Mouse (Mus musculus) kidney, postnatal 0 days (tissue): ENCODE data around the gene Stil. TPM values are rescaled to one million over a fixed set of nuclear protein-coding genes. Genes with fewer than 3 reads are reported as not detected.

Experiments
- ATAC-seq: fragments of 200-750 bp; cut with Nextera tagmentation; replicated peaks from 2 replicates; pipeline ENCODE4 v1.8.0; 2017; ENCODE audit warnings: low read depth, moderate number of reproducible peaks, moderate TSS enrichment, moderate library complexity; ENCODE audit not compliant: low FRiP score
- DNase-seq: peaks from one replicate; pipeline ENCODE4 v3.0.0-alpha.2; 2016; ENCODE audit warnings: low spot score
- H3K27ac ChIP-seq: fragments of 300-500 bp; sonication (generic); 2 replicates; pipeline ENCODE4 v1.5.1; 2014; ENCODE audit warnings: mild to moderate bottlenecking
- H3K27me3 ChIP-seq: fragments of 300-500 bp; sonication (generic); 2 replicates; pipeline ENCODE4 v1.6.1; 2014; ENCODE audit warnings: low read length, mixed read lengths; ENCODE audit not compliant: insufficient read depth
- H3K36me3 ChIP-seq: fragments of 300-500 bp; sonication (generic); 2 replicates; pipeline ENCODE4 v1.6.1; 2014; ENCODE audit warnings: low read length, mixed read lengths; ENCODE audit not compliant: insufficient read depth
- H3K4me1 ChIP-seq: fragments of 300-500 bp; sonication (generic); replicated peaks from 2 replicates; pipeline ENCODE4 v1.6.1; 2014; ENCODE audit warnings: antibody characterized with exemption, low read length, mixed read lengths; ENCODE audit not compliant: insufficient read depth
- H3K4me2 ChIP-seq: fragments of 300-500 bp; sonication (generic); 2 replicates; pipeline ENCODE4 v1.6.1; 2014; ENCODE audit warnings: mild to moderate bottlenecking, low read length, moderate library complexity, mixed read lengths
- H3K4me3 ChIP-seq: fragments of 300-500 bp; sonication (generic); replicated peaks from 2 replicates; pipeline ENCODE4 v1.5.1; 2014; ENCODE audit warnings: low read depth, low read length
- H3K9ac ChIP-seq: fragments of 300-500 bp; sonication (generic); 2 replicates; pipeline ENCODE4 v1.6.1; 2014; ENCODE audit warnings: low read depth, low read length
- H3K9me3 ChIP-seq: fragments of 300-500 bp; sonication (generic); replicated peaks from 2 replicates; pipeline ENCODE4 v1.6.1; 2016; ENCODE audit warnings: low read length, inconsistent platforms, mixed read lengths
- CTCF ChIP-seq: IDR thresholded peaks from 2 replicates; pipeline ENCODE4 v1.5.1; 2016; ENCODE audit warnings: antibody characterized with exemption, low read depth, mild to moderate bottlenecking, moderate library complexity
- WGBS: fragments of 180-500 bp; shearing (Covaris S2); extraction: QIAGEN DNeasy Blood & Tissue Kit; methylation state at CpG from one replicate; pipeline ENCODE4 v1.1.7; 2014; 5-methylcytosine and 5-hydroxymethylcytosine counted together
- polyA plus RNA-seq: library from polyadenylated mRNA; unstranded; fragments of >200 nt; fragmentation: Nextera tagmentation; extraction: Ambion mirVana; gene quantifications from 2 replicates; pipeline ENCODE4 v1.2.1, GENCODE M21; 2015

Gene Stil
- polyA plus RNA-seq, 1 experiment from 2014 or later = 4.8 TPM

GRCm38 (mm10) chr4:115038242-115038641 is 38.3 kb downstream of the Stil start:
- no peak for ATAC-seq
- peak; percentile 69 for DNase-seq
- Histone ChIP-seq H3K27ac (no peak overlapping the region), H3K9me3 (no peaks in the 10 kb centered on the region), H3K4me3 (no peak overlapping the region), H3K4me2 (no peak overlapping the region), H3K9ac (no peak overlapping the region), H3K36me3 (peaks cover 28% of the 10 kb centered on the region), H3K4me1 (no peaks in the 10 kb centered on the region), H3K27me3 (no peaks in the 10 kb centered on the region)
- TF ChIP-seq CTCF = peak; percentile 78
- 33% methylated on average over 4 of the region's 4 CpGs for WGBS

- H3K27me3 ChIP-seq = peaks cover 12% of the 10 kb centered on the region; the same call in 1 of the 2 replicates
- DNase-seq = no peak
- no peak overlapping the region for H3K27ac ChIP-seq
- no peaks in the 10 kb centered on the region for H3K4me1 ChIP-seq
- 82% methylated on average over 3 of the region's 3 CpGs for WGBS
- no peak overlapping the region for H3K9ac ChIP-seq
- H3K36me3 ChIP-seq = peaks cover 15% of the 10 kb centered on the region
- H3K4me2 ChIP-seq = no peak overlapping the region
- no peaks in the 10 kb centered on the region for H3K9me3 ChIP-seq
- TF ChIP-seq CTCF = no peak
- ATAC-seq = no peak
- no peak overlapping the region for H3K4me3 ChIP-seq
These were observed 45.7 kb downstream of the Stil start for GRCm38 (mm10) chr4:115045621-115046020.

GRCm38 (mm10) chr4:115047750-115048149 is 47.8 kb downstream of the Stil start:
- Histone ChIP-seq H3K4me2 (no peak overlapping the region), H3K4me1 (peaks cover 4% of the 10 kb centered on the region; the same call in 1 of the 2 replicates), H3K36me3 (no peaks in the 10 kb centered on the region), H3K27me3 (peaks cover 26% of the 10 kb centered on the region), H3K27ac (no peak overlapping the region), H3K9ac (no peak overlapping the region), H3K4me3 (no peak overlapping the region), H3K9me3 (no peaks in the 10 kb centered on the region)
- peak; percentile 70 for TF ChIP-seq CTCF
- DNase-seq (peak; percentile 43), ATAC-seq (no peak)
- 4% methylated on average over 5 of the region's 5 CpGs for WGBS

GRCm38 (mm10) chr4:115048190-115048589 is 48.2 kb downstream of the Stil start:
- ATAC-seq = no peak
- 73% methylated on average over 8 of the region's 8 CpGs for WGBS
- DNase-seq = no peak
- Histone ChIP-seq H3K4me2 (no peak overlapping the region), H3K36me3 (no peaks in the 10 kb centered on the region), H3K27me3 (peaks cover 30% of the 10 kb centered on the region), H3K27ac (no peak overlapping the region), H3K9me3 (no peaks in the 10 kb centered on the region), H3K9ac (no peak overlapping the region), H3K4me1 (peaks cover 8% of the 10 kb centered on the region; the same call in 1 of the 2 replicates), H3K4me3 (no peak overlapping the region)
- TF ChIP-seq CTCF = no peak

- Histone ChIP-seq H3K4me1 (peaks cover 8% of the 10 kb centered on the region; the same call in 1 of the 2 replicates), H3K27me3 (peaks cover 55% of the 10 kb centered on the region), H3K4me2 (no peak overlapping the region), H3K9ac (no peak overlapping the region), H3K4me3 (no peak overlapping the region), H3K36me3 (no peaks in the 10 kb centered on the region), H3K27ac (no peak overlapping the region), H3K9me3 (no peaks in the 10 kb centered on the region)
- no peak for TF ChIP-seq CTCF
- ATAC-seq = no peak
- no peak for DNase-seq
- WGBS = 77% methylated on average over 5 of the region's 5 CpGs
These were observed 51.3 kb downstream of the Stil start for GRCm38 (mm10) chr4:115051245-115051644.

- Histone ChIP-seq H3K4me2 (peak overlapping the region; percentile 57), H3K9ac (peak overlapping the region; percentile 13; the same call in 1 of the 2 replicates), H3K36me3 (no peaks in the 10 kb centered on the region), H3K9me3 (no peaks in the 10 kb centered on the region), H3K4me3 (peak overlapping the region; percentile 29), H3K4me1 (peaks cover 16% of the 10 kb centered on the region; the same call in 1 of the 2 replicates), H3K27me3 (peaks cover 61% of the 10 kb centered on the region), H3K27ac (peak overlapping the region; percentile 68)
- DNase-seq (peak; percentile 68), ATAC-seq (peak; percentile 69)
- TF ChIP-seq CTCF = no peak
- 2% methylated on average over 36 of the region's 36 CpGs for WGBS
These were observed 52.5 kb downstream of the Stil start for GRCm38 (mm10) chr4:115052343-115053005.
